Mouse (Mus musculus): Measurements from ENCODE around the gene Olfr509. TPM values are rescaled to one million over a fixed set of nuclear protein-coding genes. Genes with fewer than 3 reads are reported as not detected.
"Not testable (repeated sequence)": the region's sequence is repeated elsewhere in the genome, so short reads cannot be mapped to it uniquely, and the experiment has no call there.

Gene Olfr509
- polyA plus RNA-seq, 1 experiment from 2014 or later = not detected

DNA sequence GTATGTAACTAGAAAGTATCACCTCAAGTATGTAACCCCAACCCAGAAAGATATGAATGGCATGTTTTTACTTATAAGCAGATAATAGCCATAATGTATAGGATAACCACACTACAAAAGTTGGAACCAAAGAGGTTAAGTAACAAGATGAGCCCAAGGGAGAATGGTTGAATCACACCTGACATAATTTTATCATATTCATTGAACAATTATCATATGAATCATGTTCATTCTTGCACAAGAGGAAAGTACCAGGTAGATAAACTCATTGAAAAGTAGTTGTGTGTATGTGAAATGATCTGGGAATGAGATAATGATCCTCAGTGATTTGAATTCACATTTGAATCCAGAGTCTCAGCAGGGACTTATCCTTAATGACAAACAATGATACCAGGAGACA is 41.2 kb downstream of the Olfr509 start, which contains the start of gene Olfr506:
Olfr506 (plus strand) TSS at position 301 of the 400 bp plus-strand sequence.
- DNase-seq = no peak
- Histone ChIP-seq H3K9me3 (ENCODE audit: control insufficient read depth, low read length) (no peaks in the 10 kb centered on the region), H3K9ac (replicated peaks; ENCODE audit: low read length) (no peak within 1 kb of the TSS), H3K27ac (replicated peaks; ENCODE audit: low read depth, low read length) (no peak within 1 kb of the TSS), H3K4me3 (replicated peaks; ENCODE audit: low read depth, low read length) (no peak within 1 kb of the TSS), H3K36me3 (ENCODE audit: control insufficient read depth, insufficient read depth, low read length) (no peaks in the 10 kb centered on the region), H3K4me2 (ENCODE audit: low read length) (no peak within 1 kb of the TSS), H3K4me1 (ENCODE audit: control insufficient read depth, insufficient read depth, low read length) (no peaks in the 10 kb centered on the region), H3K27me3 (ENCODE audit: control insufficient read depth, insufficient read depth, low read length) (no peaks in the 10 kb centered on the region)
- no peak for ATAC-seq (ENCODE audit: low FRiP score, low TSS enrichment)

- not testable (repeated sequence) for H3K9ac ChIP-seq (replicated peaks; ENCODE audit: low read length); H3K27ac ChIP-seq (replicated peaks; ENCODE audit: low read depth, low read length); H3K9me3 ChIP-seq (ENCODE audit: control insufficient read depth, low read length); H3K4me3 ChIP-seq (replicated peaks; ENCODE audit: low read depth, low read length); H3K27me3 ChIP-seq (ENCODE audit: control insufficient read depth, insufficient read depth, low read length); ATAC-seq (ENCODE audit: low FRiP score, low TSS enrichment); DNase-seq; H3K4me1 ChIP-seq (ENCODE audit: control insufficient read depth, insufficient read depth, low read length); H3K4me2 ChIP-seq (ENCODE audit: low read length); H3K36me3 ChIP-seq (ENCODE audit: control insufficient read depth, insufficient read depth, low read length)
- 82% methylated on average over 3 of the region's 3 CpGs for WGBS
Measured at GRCm38 (mm10) chr7:108601916-108602315, 49.8 kb downstream of the Olfr509 start.

Other genes with a start within 250 kb of the Olfr509 start
- not detected in 2 replicates for gene Olfr497, start 231.5 kb downstream of the Olfr509 start, polyA plus RNA-seq (2014; fragmentation: Nextera tagmentation; extraction: Ambion mirVana)
- not detected in 2 replicates for gene Olfr498, start 186.6 kb downstream of the Olfr509 start, polyA plus RNA-seq (2014; fragmentation: Nextera tagmentation; extraction: Ambion mirVana)
- not detected in 2 replicates for gene Olfr502, start 126.8 kb downstream of the Olfr509 start, polyA plus RNA-seq (2014; fragmentation: Nextera tagmentation; extraction: Ambion mirVana)
- not detected in 2 replicates for gene Olfr503, start 107.4 kb downstream of the Olfr509 start, polyA plus RNA-seq (2014; fragmentation: Nextera tagmentation; extraction: Ambion mirVana)
- gene Olfr504, start 86.1 kb downstream of the Olfr509 start, polyA plus RNA-seq (2014; fragmentation: Nextera tagmentation; extraction: Ambion mirVana) = not detected in 2 replicates
- not detected in 2 replicates for gene Olfr506, start 41.1 kb downstream of the Olfr509 start, polyA plus RNA-seq (2014; fragmentation: Nextera tagmentation; extraction: Ambion mirVana)
- not detected in 2 replicates for gene Olfr507, start 30.1 kb downstream of the Olfr509 start, polyA plus RNA-seq (2014; fragmentation: Nextera tagmentation; extraction: Ambion mirVana)
- gene Olfr508, start 21.9 kb downstream of the Olfr509 start, polyA plus RNA-seq (2014; fragmentation: Nextera tagmentation; extraction: Ambion mirVana) = not detected in 2 replicates
- not detected in 2 replicates for gene Olfr510, start 14.5 kb upstream of the Olfr509 start, polyA plus RNA-seq (2014; fragmentation: Nextera tagmentation; extraction: Ambion mirVana)
- gene Olfr512, start 61.4 kb upstream of the Olfr509 start, polyA plus RNA-seq (2014; fragmentation: Nextera tagmentation; extraction: Ambion mirVana) = not detected in 2 replicates
- not detected in 2 replicates for gene Olfr513, start 99.1 kb upstream of the Olfr509 start, polyA plus RNA-seq (2014; fragmentation: Nextera tagmentation; extraction: Ambion mirVana)
- not detected in 2 replicates for gene Olfr514, start 174.1 kb upstream of the Olfr509 start, polyA plus RNA-seq (2014; fragmentation: Nextera tagmentation; extraction: Ambion mirVana)
- not detected in 2 replicates for gene Olfr516, start 198.6 kb upstream of the Olfr509 start, polyA plus RNA-seq (2014; fragmentation: Nextera tagmentation; extraction: Ambion mirVana)
- gene Olfr517, start 220.5 kb upstream of the Olfr509 start, polyA plus RNA-seq (2014; fragmentation: Nextera tagmentation; extraction: Ambion mirVana) = not detected in 2 replicates
- gene Olfr518, start 233.1 kb upstream of the Olfr509 start, polyA plus RNA-seq (2014; fragmentation: Nextera tagmentation; extraction: Ambion mirVana) = not detected in 2 replicates
- not detected in 2 replicates for gene Olfr519, start 242.5 kb upstream of the Olfr509 start, polyA plus RNA-seq (2014; fragmentation: Nextera tagmentation; extraction: Ambion mirVana)

All from midbrain, embryonic 14.5 days (tissue).